Mouse (Mus musculus) stomach, postnatal 0 days (tissue): ENCODE results near the gene Taar7e. TPM values are rescaled to one million over a fixed set of nuclear protein-coding genes. Genes with fewer than 3 reads are reported as not detected.

ENCODE experiments used
- ATAC-seq: fragments of 200-750 bp; cut with Nextera tagmentation; 2 replicates; pipeline ENCODE4 v1.8.0; 2017; ENCODE audit not compliant: low FRiP score, low TSS enrichment
- DNase-seq: peaks from one replicate; pipeline ENCODE4 v3.0.0-alpha.2; 2016; ENCODE audit warnings: low spot score
- H3K27ac ChIP-seq: fragments of 300-500 bp; sonication (generic); replicated peaks from 2 replicates; pipeline ENCODE4 v1.5.1; 2014; ENCODE audit warnings: mild to moderate bottlenecking, control low read depth
- H3K27me3 ChIP-seq: fragments of 300-500 bp; sonication (generic); 2 replicates; pipeline ENCODE4 v1.6.1; 2014; ENCODE audit warnings: low read length; ENCODE audit not compliant: control insufficient read depth, insufficient read depth
- H3K36me3 ChIP-seq: fragments of 300-500 bp; sonication (generic); 2 replicates; pipeline ENCODE4 v1.6.1; 2014; ENCODE audit warnings: low read length, mixed read lengths; ENCODE audit not compliant: control insufficient read depth, insufficient read depth
- H3K4me1 ChIP-seq: fragments of 300-500 bp; sonication (generic); replicated peaks from 2 replicates; pipeline ENCODE4 v1.6.1; 2014; ENCODE audit warnings: antibody characterized with exemption; ENCODE audit not compliant: control insufficient read depth, insufficient read depth
- H3K4me2 ChIP-seq: fragments of 300-500 bp; sonication (generic); replicated peaks from 2 replicates; pipeline ENCODE4 v1.6.1; 2014; ENCODE audit warnings: low read depth, mild to moderate bottlenecking, control low read depth, moderate library complexity
- H3K4me3 ChIP-seq: fragments of 300-500 bp; sonication (generic); 2 replicates; pipeline ENCODE4 v1.5.1; 2014; ENCODE audit warnings: low read depth, low read length, control low read depth
- H3K9ac ChIP-seq: fragments of 300-500 bp; sonication (generic); 2 replicates; pipeline ENCODE4 v1.6.1; 2014; ENCODE audit warnings: mild to moderate bottlenecking, low read length, control low read depth, mixed read lengths
- H3K9me3 ChIP-seq: fragments of 300-500 bp; sonication (generic); 2 replicates; pipeline ENCODE4 v1.6.1; 2016; ENCODE audit warnings: low read length; ENCODE audit not compliant: control insufficient read depth
- CTCF ChIP-seq: IDR thresholded peaks from 2 replicates; pipeline ENCODE4 v1.5.1; 2016; ENCODE audit warnings: antibody characterized with exemption, low read depth, mild to moderate bottlenecking, moderate library complexity
- EP300 ChIP-seq: optimal IDR thresholded peaks from 2 replicates; pipeline ENCODE3; 2016; ENCODE audit warnings: antibody characterized with exemption
- WGBS: fragments of 180-500 bp; shearing (Covaris S2); extraction: QIAGEN DNeasy Blood & Tissue Kit; methylation state at CpG from one replicate; pipeline ENCODE4 v1.1.7; 2014; 5-methylcytosine and 5-hydroxymethylcytosine counted together
- polyA plus RNA-seq: library from polyadenylated mRNA; unstranded; fragments of >200 nt; fragmentation: Nextera tagmentation; extraction: Ambion mirVana; gene quantifications from 2 replicates; pipeline ENCODE4 v1.2.1, GENCODE M21; 2015

Gene Taar7e
- polyA plus RNA-seq, 1 experiment from 2014 or later = not detected

- no peak overlapping the region for H3K27ac ChIP-seq
- peak; percentile 83 for TF ChIP-seq CTCF
- no peak for TF ChIP-seq EP300
- H3K4me2 ChIP-seq = no peak overlapping the region
- no peaks in the 10 kb centered on the region for H3K27me3 ChIP-seq
- H3K9me3 ChIP-seq = no peaks in the 10 kb centered on the region
- peak; percentile 53 for DNase-seq
- no peak for ATAC-seq
- H3K4me1 ChIP-seq = no peaks in the 10 kb centered on the region
- no peaks in the 10 kb centered on the region for H3K36me3 ChIP-seq
- no peak overlapping the region for H3K9ac ChIP-seq
- WGBS = 34% methylated on average over 3 of the region's 3 CpGs
- no peak overlapping the region for H3K4me3 ChIP-seq
These were observed 42.8 kb downstream of the Taar7e start for GRCm38 (mm10) chr10:24080166-24080565.

DNA sequence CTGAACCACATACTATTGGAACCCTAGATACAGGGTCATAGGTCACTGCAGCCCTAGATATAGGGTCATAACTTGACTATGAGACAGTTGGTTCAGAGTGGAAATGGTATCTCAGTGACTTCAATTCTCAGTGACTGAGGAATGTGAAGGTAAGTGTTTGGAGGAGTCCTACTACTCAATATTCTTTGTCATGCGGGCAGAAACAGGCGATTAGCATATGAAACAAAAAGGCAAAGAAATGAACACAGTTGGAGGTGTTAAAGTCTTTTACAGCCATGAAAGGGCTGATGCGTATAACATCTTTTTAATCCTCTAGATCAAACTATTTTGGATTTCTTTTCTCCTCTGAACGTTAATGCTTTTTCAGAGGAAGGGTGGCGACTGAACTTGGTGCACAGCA lies 48.5 kb downstream of the Taar7e start:
- H3K27ac ChIP-seq = no peak overlapping the region
- H3K9me3 ChIP-seq = no peaks in the 10 kb centered on the region
- DNase-seq = no peak
- no peaks in the 10 kb centered on the region for H3K4me1 ChIP-seq
- WGBS = 62% methylated on average over 5 of the region's 5 CpGs
- no peaks in the 10 kb centered on the region for H3K36me3 ChIP-seq
- TF ChIP-seq CTCF (no peak), EP300 (no peak)
- H3K4me2 ChIP-seq = no peak overlapping the region
- H3K4me3 ChIP-seq = no peak overlapping the region
- H3K9ac ChIP-seq = no peak overlapping the region
- no peak for ATAC-seq
- no peaks in the 10 kb centered on the region for H3K27me3 ChIP-seq

- H3K9me3 ChIP-seq = no peaks in the 10 kb centered on the region
- DNase-seq = peak; percentile 53
- WGBS = 40% methylated on average over 5 of the region's 5 CpGs
- no peaks in the 10 kb centered on the region for H3K4me1 ChIP-seq
- H3K27ac ChIP-seq = no peak overlapping the region
- no peaks in the 10 kb centered on the region for H3K27me3 ChIP-seq
- no peaks in the 10 kb centered on the region for H3K36me3 ChIP-seq
- no peak overlapping the region for H3K4me3 ChIP-seq
- no peak overlapping the region for H3K4me2 ChIP-seq
- ATAC-seq = peak; percentile 47; the same call in 1 of the 2 replicates
- H3K9ac ChIP-seq = no peak overlapping the region
- TF ChIP-seq CTCF (no peak), EP300 (no peak)
These were observed 49.1 kb downstream of the Taar7e start for GRCm38 (mm10) chr10:24086555-24086954.

GRCm38 (mm10) chr10:24087168-24087567 lies 49.8 kb downstream of the Taar7e start:
- no peak overlapping the region for H3K27ac ChIP-seq
- WGBS = 90% methylated on average over 2 of the region's 2 CpGs
- H3K4me2 ChIP-seq = no peak overlapping the region

More at GRCm38 (mm10) chr10:24087168-24087567, 49.8 kb downstream of the Taar7e start:
- no peak overlapping the region for H3K4me3 ChIP-seq
- no peaks in the 10 kb centered on the region for H3K36me3 ChIP-seq
- ATAC-seq (no peak), DNase-seq (no peak)
- no peaks in the 10 kb centered on the region for H3K4me1 ChIP-seq
- no peaks in the 10 kb centered on the region for H3K9me3 ChIP-seq
- no peaks in the 10 kb centered on the region for H3K27me3 ChIP-seq
- H3K9ac ChIP-seq = no peak overlapping the region
- no peak for TF ChIP-seq CTCF
- no peak for TF ChIP-seq EP300

Other genes with a start within 250 kb of the Taar7e start
- gene Slc18b1, start 240.6 kb upstream of the Taar7e start, polyA plus RNA-seq = 9.2 and 9.4 TPM in 2 replicates
- 0.46 and 0.57 TPM in 2 replicates for gene Vnn3, start 186.2 kb upstream of the Taar7e start, polyA plus RNA-seq
- gene Vnn1, start 142.9 kb upstream of the Taar7e start, polyA plus RNA-seq = 2.3 and 3.0 TPM in 2 replicates
- not detected in 2 replicates for gene Taar1, start 117.3 kb upstream of the Taar7e start, polyA plus RNA-seq
- gene Taar2, start 99.0 kb upstream of the Taar7e start, polyA plus RNA-seq = not detected in 2 replicates
- gene Taar3, start 88.1 kb upstream of the Taar7e start, polyA plus RNA-seq = not detected in 2 replicates
- 0.10 TPM in 1 of 2 replicates, not detected in the other for gene Taar4, start 77.1 kb upstream of the Taar7e start, polyA plus RNA-seq
- gene Taar5, start 66.9 kb upstream of the Taar7e start, polyA plus RNA-seq = not detected in 2 replicates
- not detected in 2 replicates for gene Taar6, start 52.0 kb upstream of the Taar7e start, polyA plus RNA-seq
- gene Taar7a, start 44.1 kb upstream of the Taar7e start, polyA plus RNA-seq = not detected in 2 replicates
- gene Taar7b, start 37.7 kb upstream of the Taar7e start, polyA plus RNA-seq = not detected in 2 replicates
- gene Taar7d, start 10.4 kb upstream of the Taar7e start, polyA plus RNA-seq = not detected in 2 replicates
- not detected in 2 replicates for gene Taar7f, start 11.9 kb downstream of the Taar7e start, polyA plus RNA-seq
- gene Taar8a, start 38.9 kb downstream of the Taar7e start, polyA plus RNA-seq = not detected in 2 replicates
- not detected in 2 replicates for gene Taar8b, start 54.7 kb downstream of the Taar7e start, polyA plus RNA-seq
- gene Taar8c, start 64.3 kb downstream of the Taar7e start, polyA plus RNA-seq = not detected in 2 replicates
- gene Taar9, start 71.9 kb downstream of the Taar7e start, polyA plus RNA-seq = not detected in 2 replicates
- gene Stx7, start 111.7 kb downstream of the Taar7e start, polyA plus RNA-seq = 73.3 and 82.1 TPM in 2 replicates
- 3.4 and 3.5 TPM in 2 replicates for gene Moxd1, start 185.9 kb downstream of the Taar7e start, polyA plus RNA-seq